Mouse (Mus musculus): Measurements from ENCODE around the gene E2f6.

The E2f6 gene

DNA sequence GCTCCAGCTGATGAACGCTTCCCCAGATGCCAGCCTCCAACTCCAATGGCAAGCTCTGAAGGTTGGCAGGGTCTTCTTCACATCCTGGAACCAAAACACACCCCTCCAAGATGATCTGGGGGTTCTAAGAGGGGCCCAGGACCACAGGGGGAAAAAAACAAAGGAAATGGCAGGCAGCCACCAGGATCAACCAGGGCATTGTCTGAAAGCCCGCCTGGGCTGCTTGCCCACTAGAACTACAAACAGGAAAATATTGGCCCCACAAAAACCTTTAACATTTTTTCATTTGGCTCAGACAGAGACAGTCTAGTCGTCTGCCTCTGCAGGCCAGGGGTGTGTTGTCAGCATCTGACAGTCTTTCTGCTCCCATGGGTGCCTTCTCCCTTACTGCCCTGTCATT lies 35.4 kb upstream of the E2f6 start:
- Histone ChIP-seq H3K27me3 (ENCODE audit: insufficient read depth, low read length) (no peaks in the 10 kb centered on the region), H3K4me1 (replicated peaks; ENCODE audit: low read depth, low read length) (peaks cover 9% of the 10 kb centered on the region; the same call in 1 of the 2 replicates), H3K36me3 (ENCODE audit: insufficient read depth, low read length) (no peaks in the 10 kb centered on the region), H3K4me3 (replicated peaks; ENCODE audit: low read length) (no peak overlapping the region), H3K9me3 (ENCODE audit: low read length) (no peaks in the 10 kb centered on the region)
- no peak for TF ChIP-seq NANOG (IDR thresholded peaks at IDR 0.05; ENCODE audit: borderline replicate concordance, low read length)
- no peak for TF ChIP-seq POU5F1 (IDR thresholded peaks at IDR 0.05; ENCODE audit: borderline replicate concordance, low read length)
- no peak for TF ChIP-seq CTCF (conservative IDR thresholded peaks at IDR 0.05; ENCODE audit: low read length)

DNA sequence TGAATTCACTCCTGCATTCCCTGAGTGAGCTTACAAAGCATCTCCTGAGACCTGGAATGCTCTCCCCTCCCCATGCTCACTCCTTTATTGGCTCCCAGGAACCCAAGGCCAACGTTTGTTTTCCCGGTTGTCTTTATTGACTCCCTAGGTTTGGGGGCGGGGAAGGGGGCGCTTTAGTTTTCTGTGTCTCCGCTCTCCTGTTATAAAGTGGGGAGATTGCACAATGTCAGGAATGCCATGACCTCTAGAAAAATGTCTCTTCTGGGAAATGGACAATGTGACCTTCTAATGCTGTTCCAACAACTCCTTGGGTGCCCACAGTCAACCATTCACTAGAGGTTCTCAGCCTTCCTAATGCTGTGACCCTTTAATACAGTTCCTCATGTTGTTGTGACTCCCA lies 32.2 kb upstream of the E2f6 start:
- H3K36me3 ChIP-seq (ENCODE audit: insufficient read depth, low read length): no peaks in the 10 kb centered on the region
- H3K9me3 ChIP-seq (ENCODE audit: low read length): no peaks in the 10 kb centered on the region
- no peaks in the 10 kb centered on the region; the same call in 1 of the 2 replicates for H3K4me1 ChIP-seq (replicated peaks; ENCODE audit: low read depth, low read length)
- H3K27me3 ChIP-seq (ENCODE audit: insufficient read depth, low read length): no peaks in the 10 kb centered on the region
- TF ChIP-seq NANOG (IDR thresholded peaks at IDR 0.05; ENCODE audit: borderline replicate concordance, low read length) (no peak), POU5F1 (IDR thresholded peaks at IDR 0.05; ENCODE audit: borderline replicate concordance, low read length) (no peak), CTCF (conservative IDR thresholded peaks at IDR 0.05; ENCODE audit: low read length) (no peak)
- H3K4me3 ChIP-seq (replicated peaks; ENCODE audit: low read length): no peak overlapping the region

DNA sequence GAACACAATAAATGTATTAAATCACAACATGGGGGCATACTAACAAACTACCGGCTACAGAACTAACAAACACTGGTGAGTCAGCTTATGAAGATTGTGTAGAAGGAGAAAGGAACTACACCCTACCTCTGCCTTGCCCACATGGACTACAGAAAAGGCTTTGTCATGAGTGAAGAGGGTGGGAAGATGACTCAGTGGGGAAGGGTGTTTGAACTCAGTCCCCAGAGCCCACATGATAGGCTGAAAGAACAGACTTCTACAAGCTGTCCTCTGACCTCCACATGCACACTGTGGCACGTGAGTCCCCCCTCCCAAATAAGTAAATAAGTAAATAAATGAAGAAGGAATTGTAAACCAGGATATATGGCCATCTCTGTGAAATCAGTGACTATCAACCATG lies 31.6 kb upstream of the E2f6 start:
- Histone ChIP-seq H3K27me3 (ENCODE audit: insufficient read depth, low read length) (no peaks in the 10 kb centered on the region), H3K4me1 (replicated peaks; ENCODE audit: low read depth, low read length) (no peaks in the 10 kb centered on the region; the same call in 1 of the 2 replicates), H3K36me3 (ENCODE audit: insufficient read depth, low read length) (no peaks in the 10 kb centered on the region), H3K4me3 (replicated peaks; ENCODE audit: low read length) (no peak overlapping the region), H3K9me3 (ENCODE audit: low read length) (no peaks in the 10 kb centered on the region)
- TF ChIP-seq NANOG (IDR thresholded peaks at IDR 0.05; ENCODE audit: borderline replicate concordance, low read length) (no peak), CTCF (conservative IDR thresholded peaks at IDR 0.05; ENCODE audit: low read length) (no peak), POU5F1 (IDR thresholded peaks at IDR 0.05; ENCODE audit: borderline replicate concordance, low read length) (no peak)

DNA sequence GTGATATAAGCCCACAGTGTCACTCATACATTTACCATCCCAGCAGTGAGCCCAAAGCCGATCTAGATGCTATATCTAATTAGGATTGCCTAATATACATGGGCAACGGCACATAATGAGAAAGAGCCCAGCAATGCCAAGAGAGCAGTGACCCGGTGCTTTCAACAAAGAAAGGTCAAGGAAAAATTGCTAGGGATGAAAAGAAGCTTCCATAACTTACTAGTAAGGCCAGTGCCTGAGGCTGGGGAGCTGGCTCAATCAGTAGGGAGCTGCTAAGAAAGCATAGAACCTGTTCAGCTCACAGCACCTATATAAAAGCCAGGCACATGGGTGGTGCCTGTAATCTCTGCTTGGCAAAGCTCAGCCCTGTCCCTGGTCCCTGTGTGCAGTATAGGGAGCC lies 30.4 kb upstream of the E2f6 start:
- Histone ChIP-seq H3K27me3 (ENCODE audit: insufficient read depth, low read length) (no peaks in the 10 kb centered on the region), H3K4me3 (replicated peaks; ENCODE audit: low read length) (no peak overlapping the region), H3K36me3 (ENCODE audit: insufficient read depth, low read length) (no peaks in the 10 kb centered on the region), H3K4me1 (replicated peaks; ENCODE audit: low read depth, low read length) (no peaks in the 10 kb centered on the region; the same call in 1 of the 2 replicates), H3K9me3 (ENCODE audit: low read length) (no peaks in the 10 kb centered on the region)
- TF ChIP-seq NANOG (IDR thresholded peaks at IDR 0.05; ENCODE audit: borderline replicate concordance, low read length) (no peak), POU5F1 (IDR thresholded peaks at IDR 0.05; ENCODE audit: borderline replicate concordance, low read length) (no peak), CTCF (conservative IDR thresholded peaks at IDR 0.05; ENCODE audit: low read length) (no peak)

DNA sequence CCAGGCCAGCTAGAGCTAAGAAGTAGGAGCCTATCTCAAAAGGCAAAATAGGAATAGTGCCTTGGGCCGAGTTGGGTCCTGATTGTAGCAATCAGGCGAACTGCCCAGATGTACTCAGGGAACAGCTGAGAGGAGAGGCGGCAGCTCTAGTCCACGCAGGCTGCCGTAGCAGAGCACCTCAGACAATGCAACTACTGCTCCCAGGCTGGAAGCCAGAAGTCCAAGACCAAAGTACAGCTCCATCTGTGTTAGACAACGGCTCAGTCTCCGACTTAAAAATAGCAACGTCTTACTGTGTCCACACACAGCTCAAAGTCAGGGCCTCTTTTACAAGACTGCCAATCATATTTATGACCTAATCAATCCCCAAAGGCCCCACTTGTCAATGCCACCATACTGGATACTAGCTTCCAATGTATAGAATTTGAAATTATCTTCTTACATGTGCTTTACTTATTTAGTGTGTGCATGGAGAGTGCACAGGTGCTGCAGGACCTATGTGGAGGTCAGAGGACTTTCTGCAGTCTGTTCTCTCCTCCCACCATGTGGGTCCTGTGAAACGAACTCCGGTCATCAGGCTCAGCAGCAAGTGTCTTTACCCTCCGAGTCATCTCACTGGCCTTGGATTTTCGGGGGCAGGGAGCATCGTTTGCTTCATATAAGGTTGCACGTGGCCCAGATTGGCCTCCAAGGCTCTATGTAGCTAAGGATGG lies 29.6 kb upstream of the E2f6 start:
- no peak for TF ChIP-seq NANOG (IDR thresholded peaks at IDR 0.05; ENCODE audit: borderline replicate concordance, low read length)
- no peak for TF ChIP-seq POU5F1 (IDR thresholded peaks at IDR 0.05; ENCODE audit: borderline replicate concordance, low read length)
- no peak for TF ChIP-seq CTCF (conservative IDR thresholded peaks at IDR 0.05; ENCODE audit: low read length)
- Histone ChIP-seq H3K4me1 (replicated peaks; ENCODE audit: low read depth, low read length) (no peaks in the 10 kb centered on the region; the same call in 1 of the 2 replicates), H3K4me3 (replicated peaks; ENCODE audit: low read length) (no peak overlapping the region), H3K9me3 (ENCODE audit: low read length) (no peaks in the 10 kb centered on the region), H3K36me3 (ENCODE audit: insufficient read depth, low read length) (no peaks in the 10 kb centered on the region), H3K27me3 (ENCODE audit: insufficient read depth, low read length) (no peaks in the 10 kb centered on the region)

DNA sequence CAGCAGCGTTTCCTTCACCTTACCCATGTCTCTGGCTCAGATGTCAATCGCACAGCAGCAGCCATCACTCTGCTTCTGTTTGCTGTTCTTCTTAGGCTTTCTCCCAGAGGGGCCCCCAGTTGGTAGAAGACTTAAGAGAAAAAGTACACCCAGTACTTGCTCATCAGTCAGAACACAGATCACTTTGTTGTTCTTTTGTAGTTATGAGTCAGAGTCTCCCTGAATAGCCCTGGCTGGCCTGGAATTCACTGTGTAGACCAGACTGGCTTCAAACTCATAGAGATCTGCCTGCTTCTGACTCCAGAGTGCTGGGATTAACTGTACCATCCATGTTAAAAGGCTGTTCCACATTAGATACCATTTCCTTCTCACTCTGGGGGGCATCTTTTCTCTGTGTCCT lies 22.2 kb upstream of the E2f6 start:
- 0 out of 2 replicates have a peak, but pooled peaks cover 5% of the 10 kb centered on the region for H3K4me1 ChIP-seq (replicated peaks; ENCODE audit: low read depth, low read length)
- H3K9me3 ChIP-seq (ENCODE audit: low read length): no peaks in the 10 kb centered on the region
- H3K27me3 ChIP-seq (ENCODE audit: insufficient read depth, low read length): peaks cover 13% of the 10 kb centered on the region; the same call in 1 of the 2 replicates
- H3K4me3 ChIP-seq (replicated peaks; ENCODE audit: low read length): no peak overlapping the region
- no peaks in the 10 kb centered on the region for H3K36me3 ChIP-seq (ENCODE audit: insufficient read depth, low read length)
- TF ChIP-seq CTCF (conservative IDR thresholded peaks at IDR 0.05; ENCODE audit: low read length): no peak
- no peak for TF ChIP-seq NANOG (IDR thresholded peaks at IDR 0.05; ENCODE audit: borderline replicate concordance, low read length)
- no peak for TF ChIP-seq POU5F1 (IDR thresholded peaks at IDR 0.05; ENCODE audit: borderline replicate concordance, low read length)

DNA sequence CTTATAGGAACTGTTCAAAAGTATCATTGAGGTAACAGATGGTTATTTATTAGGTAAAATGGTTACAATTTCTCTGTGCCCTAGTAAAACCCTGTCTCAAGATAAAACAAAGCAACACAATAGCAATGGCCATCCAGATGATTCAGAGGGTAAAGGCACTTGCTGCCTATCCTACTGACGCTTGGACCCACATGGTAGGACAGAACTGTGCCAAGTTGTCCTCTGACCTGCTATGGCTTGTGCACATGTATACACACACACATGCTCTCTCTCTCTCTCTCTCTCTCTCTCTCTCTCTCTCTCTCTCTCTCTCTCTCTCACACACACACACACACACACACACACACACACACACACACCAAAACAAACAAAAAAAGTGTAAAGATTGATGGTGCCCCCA lies 21.6 kb upstream of the E2f6 start:
- Histone ChIP-seq H3K36me3 (ENCODE audit: insufficient read depth, low read length) (no peaks in the 10 kb centered on the region), H3K27me3 (ENCODE audit: insufficient read depth, low read length) (peaks cover 14% of the 10 kb centered on the region; the same call in 1 of the 2 replicates), H3K4me3 (replicated peaks; ENCODE audit: low read length) (no peak overlapping the region), H3K9me3 (ENCODE audit: low read length) (no peaks in the 10 kb centered on the region), H3K4me1 (replicated peaks; ENCODE audit: low read depth, low read length) (0 out of 2 replicates have a peak, but pooled peaks cover 5% of the 10 kb centered on the region)
- TF ChIP-seq POU5F1 (IDR thresholded peaks at IDR 0.05; ENCODE audit: borderline replicate concordance, low read length) (no peak), CTCF (conservative IDR thresholded peaks at IDR 0.05; ENCODE audit: low read length) (no peak), NANOG (IDR thresholded peaks at IDR 0.05; ENCODE audit: borderline replicate concordance, low read length) (no peak)

DNA sequence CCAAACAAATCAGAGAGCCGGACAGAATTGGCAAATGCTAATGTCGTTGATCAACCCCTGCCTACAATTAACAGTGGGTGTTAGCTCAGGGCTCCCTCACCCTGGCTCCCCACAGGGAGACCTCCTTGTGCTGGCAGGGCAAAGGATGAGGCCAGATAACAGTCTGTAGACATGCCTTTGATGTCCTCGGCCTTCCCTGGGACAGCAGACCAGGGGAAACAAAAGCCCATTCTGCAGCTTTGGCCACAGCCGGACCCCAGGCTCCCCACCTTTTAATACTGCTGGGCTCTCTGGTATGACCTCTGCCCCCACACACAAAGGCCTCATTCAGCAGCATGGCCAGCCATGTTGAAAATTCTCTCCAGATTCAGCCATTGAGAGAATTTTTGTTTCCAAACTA lies 21.0 kb upstream of the E2f6 start:
- H3K4me1 ChIP-seq (replicated peaks; ENCODE audit: low read depth, low read length): 0 out of 2 replicates have a peak, but pooled peaks cover 5% of the 10 kb centered on the region
- no peaks in the 10 kb centered on the region for H3K9me3 ChIP-seq (ENCODE audit: low read length)
- peaks cover 18% of the 10 kb centered on the region for H3K27me3 ChIP-seq (ENCODE audit: insufficient read depth, low read length)
- no peak overlapping the region for H3K4me3 ChIP-seq (replicated peaks; ENCODE audit: low read length)
- no peaks in the 10 kb centered on the region for H3K36me3 ChIP-seq (ENCODE audit: insufficient read depth, low read length)
- no peak for TF ChIP-seq NANOG (IDR thresholded peaks at IDR 0.05; ENCODE audit: borderline replicate concordance, low read length)
- no peak for TF ChIP-seq POU5F1 (IDR thresholded peaks at IDR 0.05; ENCODE audit: borderline replicate concordance, low read length)
- no peak for TF ChIP-seq CTCF (conservative IDR thresholded peaks at IDR 0.05; ENCODE audit: low read length)
